Mouse (Mus musculus) leukemia stem cell, adult 10-12 weeks (primary cell): ENCODE measurements around the gene Cdc14a. TPM values are rescaled to one million over a fixed set of nuclear protein-coding genes. Genes with fewer than 3 reads are reported as not detected.

Experiments used
- polyA plus RNA-seq: library from polyadenylated mRNA; stranded (reverse); fragments of >175 nt; gene quantifications from 2 replicates; pipeline ENCODE4 v1.2.3, GENCODE M21; 2012; ENCODE audit warnings: low replicate concordance

Cdc14a gene
- 2.0 and 8.4 TPM in 2 replicates for polyA plus RNA-seq

GRCm38 (mm10) chr3:116423353-116424159, at the start of gene Cdc14a:
Gene Cdc14a, minus strand, starts transcription at chr3:116424032.

DNA sequence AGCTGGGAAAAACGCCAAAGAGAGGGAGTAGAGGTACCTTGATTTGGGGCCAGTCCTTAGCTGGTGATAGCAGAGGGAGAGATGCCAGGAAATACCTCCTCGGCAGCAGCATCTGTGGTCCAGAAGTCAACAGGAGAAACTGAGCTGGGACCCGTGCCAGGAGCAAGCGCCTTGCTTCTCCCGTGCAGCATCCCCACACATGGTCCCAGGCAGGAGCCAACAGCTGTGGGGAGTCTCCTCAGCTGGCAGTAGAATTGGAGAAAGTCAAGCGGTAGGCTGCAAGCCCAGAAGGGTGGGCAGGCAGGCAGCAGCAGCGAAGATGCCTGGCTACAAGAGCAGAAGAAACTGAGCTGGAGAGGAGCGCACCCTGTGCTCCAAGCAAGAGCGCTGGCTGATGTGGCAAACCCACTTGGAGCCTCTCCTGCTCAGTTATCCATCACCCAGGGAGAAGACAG, 170.7 kb downstream of the Cdc14a start, which contains the start of gene Gpr88:
TSS of gene Gpr88 (minus strand) at position 427 of the 455 bp plus-strand sequence.

Other genes with a start within 250 kb of the Cdc14a start
- 0.07 and 0.25 TPM in 2 replicates for gene Gpr88, start 170.5 kb downstream of the Cdc14a start, polyA plus RNA-seq
- 32.4 and 54.7 TPM in 2 replicates for gene Rtca, start 84.2 kb upstream of the Cdc14a start, polyA plus RNA-seq
- 0.25 and 0.29 TPM in 2 replicates for gene Dbt, start 89.0 kb upstream of the Cdc14a start, polyA plus RNA-seq
- 0.11 TPM in 1 of 2 replicates, not detected in the other for gene Lrrc39, start 138.9 kb upstream of the Cdc14a start, polyA plus RNA-seq
- gene Sass6, start 170.9 kb upstream of the Cdc14a start, polyA plus RNA-seq: 3.8 and 15.6 TPM in 2 replicates
- 1.4 and 2.4 TPM in 2 replicates for gene Trmt13, start 190.6 kb upstream of the Cdc14a start, polyA plus RNA-seq
- 8.6 and 13.0 TPM in 2 replicates for gene Mfsd14a, start 238.6 kb upstream of the Cdc14a start, polyA plus RNA-seq